Mouse (Mus musculus): ENCODE data around the gene Dbx1. TPM values are rescaled to one million over a fixed set of nuclear protein-coding genes. Genes with fewer than 3 reads are reported as not detected.

Gene Dbx1
- polyA plus RNA-seq, 1 experiment from 2014 or later = 13.4 TPM

DNA sequence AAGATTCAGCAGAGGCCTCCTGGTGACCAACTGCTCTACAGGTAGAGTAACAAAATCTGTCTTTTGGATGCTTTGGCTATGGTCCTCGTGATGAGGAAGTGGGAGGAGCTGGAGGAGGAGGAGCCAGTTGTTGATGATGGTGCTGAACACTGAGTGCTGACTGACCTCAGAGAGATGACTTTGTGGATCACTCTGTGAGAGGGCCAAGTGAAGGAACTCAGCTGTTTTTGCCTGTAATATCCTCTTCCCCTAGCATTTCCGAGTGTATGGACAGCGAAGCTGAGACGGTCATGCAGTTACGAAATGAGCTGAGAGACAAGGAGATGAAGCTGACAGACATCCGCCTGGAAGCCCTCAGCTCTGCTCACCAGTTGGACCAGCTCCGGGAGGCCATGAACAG, 54.1 kb downstream of the Dbx1 start:
- no peak overlapping the region for H3K4me3 ChIP-seq (ENCODE audit: low read depth, low read length)

GRCm38 (mm10) chr7:49581951-49582350, 54.7 kb downstream of the Dbx1 start:
- peaks cover 18% of the 10 kb centered on the region for H3K36me3 ChIP-seq (ENCODE audit: control insufficient read depth, insufficient read depth, low read length)
- H3K4me1 ChIP-seq (ENCODE audit: control insufficient read depth, insufficient read depth, low read length) = no peaks in the 10 kb centered on the region
- H3K4me3 ChIP-seq (ENCODE audit: low read depth, low read length) = no peak overlapping the region

More for the DNA sequence above, 54.1 kb downstream of the Dbx1 start:
- WGBS = 90% methylated on average over 7 of the region's 7 CpGs
- Histone ChIP-seq H3K9ac (ENCODE audit: low read depth, low read length) (no peak overlapping the region), H3K4me2 (ENCODE audit: low read length) (no peak overlapping the region), H3K27me3 (ENCODE audit: control insufficient read depth, insufficient read depth, low read depth, low read length) (no peaks in the 10 kb centered on the region), H3K4me1 (ENCODE audit: control insufficient read depth, insufficient read depth, low read length) (no peaks in the 10 kb centered on the region), H3K27ac (ENCODE audit: low read length) (no peak overlapping the region), H3K9me3 (replicated peaks; ENCODE audit: control insufficient read depth, low read length, poor library complexity, severe bottlenecking) (no peaks in the 10 kb centered on the region), H3K36me3 (ENCODE audit: control insufficient read depth, insufficient read depth, low read length) (peaks cover 19% of the 10 kb centered on the region)
- ATAC-seq = no peak

More at GRCm38 (mm10) chr7:49581951-49582350, 54.7 kb downstream of the Dbx1 start:
- Histone ChIP-seq H3K9ac (ENCODE audit: low read depth, low read length) (no peak overlapping the region), H3K27me3 (ENCODE audit: control insufficient read depth, insufficient read depth, low read depth, low read length) (no peaks in the 10 kb centered on the region), H3K27ac (ENCODE audit: low read length) (no peak overlapping the region), H3K4me2 (ENCODE audit: low read length) (no peak overlapping the region), H3K9me3 (replicated peaks; ENCODE audit: control insufficient read depth, low read length, poor library complexity, severe bottlenecking) (no peaks in the 10 kb centered on the region)
- ATAC-seq = no peak
- 88% methylated on average over 2 of the region's 2 CpGs for WGBS

Other genes with a start within 250 kb of the Dbx1 start
- gene Htatip2, start 122.3 kb upstream of the Dbx1 start, polyA plus RNA-seq (2015; fragmentation: Nextera tagmentation; extraction: Ambion mirVana) = 2.9 and 3.4 TPM in 2 replicates
- gene Prmt3, start 141.5 kb upstream of the Dbx1 start, polyA plus RNA-seq (2015; fragmentation: Nextera tagmentation; extraction: Ambion mirVana) = 43.9 and 47.4 TPM in 2 replicates

Measured in midbrain, embryonic 16.5 days (tissue).